Mouse (Mus musculus): Measurements from ENCODE around the gene Bdh1. TPM values are rescaled to one million over a fixed set of nuclear protein-coding genes. Genes with fewer than 3 reads are reported as not detected.

The Bdh1 gene
- polyA plus RNA-seq, 1 experiment from 2014 or later: 18.7 TPM

GRCm38 (mm10) chr16:31428675-31429470 lies 6.8 kb downstream of the Bdh1 start:
- peak overlapping the region; percentile 65 for H3K4me3 ChIP-seq (replicated peaks)
- WGBS: under 1% methylated on average over 65 of the region's 65 CpGs
- peaks cover 30% of the 10 kb centered on the region for H3K27me3 ChIP-seq
- peak overlapping the region; percentile 88 for H3K4me2 ChIP-seq
- peak overlapping the region; percentile 60 for H3K9ac ChIP-seq (replicated peaks)
- peaks cover 7% of the 10 kb centered on the region; the same call in 1 of the 2 replicates for H3K4me1 ChIP-seq (replicated peaks)
- peak overlapping the region; percentile 90 for H3K27ac ChIP-seq
- peak; percentile 33; the same call in 1 of the 2 replicates for ATAC-seq (ENCODE audit: insufficient number of reproducible peaks, insufficient read depth, low FRiP score, low TSS enrichment, low read depth)
- no peaks in the 10 kb centered on the region for H3K9me3 ChIP-seq
- H3K36me3 ChIP-seq: no peaks in the 10 kb centered on the region

DNA sequence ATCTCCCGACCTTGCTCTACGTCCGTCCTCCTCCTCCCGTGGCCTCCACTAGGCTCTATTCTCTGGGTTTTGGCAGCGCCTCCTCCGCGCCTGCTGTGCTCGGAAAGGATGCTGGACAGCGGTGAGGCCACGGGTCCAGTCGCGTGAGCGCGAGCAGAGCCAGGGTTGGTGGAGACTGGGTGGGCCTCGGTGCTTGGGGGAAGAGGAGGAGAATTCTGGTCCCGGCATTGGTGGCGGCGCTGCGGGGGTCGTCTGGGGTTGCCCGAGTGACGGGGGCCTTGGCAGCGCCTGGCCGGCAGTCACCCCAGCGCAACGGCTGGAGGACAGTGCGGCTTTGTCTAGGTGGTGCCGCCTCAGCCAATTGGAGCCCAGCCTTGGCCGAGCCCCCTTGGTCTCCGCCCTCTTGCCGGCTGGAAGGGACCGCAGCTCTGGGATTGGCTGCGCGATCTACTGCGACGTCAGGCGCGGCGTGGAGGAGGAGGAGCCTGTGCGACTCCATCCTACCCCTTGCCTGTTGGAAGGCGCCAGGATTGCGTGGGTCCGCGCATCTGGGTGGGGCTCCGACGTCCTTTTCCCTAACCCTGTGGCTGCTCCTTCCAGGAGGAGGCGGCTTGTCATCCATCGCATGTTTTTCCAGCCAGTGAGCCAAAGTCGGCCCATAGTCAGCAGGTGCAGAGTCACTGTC lies 7.5 kb downstream of the Bdh1 start:
- peak overlapping the region; percentile 60 for H3K9ac ChIP-seq (replicated peaks)
- no peaks in the 10 kb centered on the region for H3K9me3 ChIP-seq
- H3K27me3 ChIP-seq: peaks cover 30% of the 10 kb centered on the region
- peak overlapping the region; percentile 88 for H3K4me2 ChIP-seq
- H3K27ac ChIP-seq: peak overlapping the region; percentile 90
- ATAC-seq (ENCODE audit: insufficient number of reproducible peaks, insufficient read depth, low FRiP score, low TSS enrichment, low read depth): peak; percentile 97
- under 1% methylated on average over 49 of the region's 49 CpGs for WGBS
- H3K4me1 ChIP-seq (replicated peaks): peaks cover 7% of the 10 kb centered on the region; the same call in 1 of the 2 replicates
- H3K4me3 ChIP-seq (replicated peaks): peak overlapping the region; percentile 65
- H3K36me3 ChIP-seq: no peaks in the 10 kb centered on the region

DNA sequence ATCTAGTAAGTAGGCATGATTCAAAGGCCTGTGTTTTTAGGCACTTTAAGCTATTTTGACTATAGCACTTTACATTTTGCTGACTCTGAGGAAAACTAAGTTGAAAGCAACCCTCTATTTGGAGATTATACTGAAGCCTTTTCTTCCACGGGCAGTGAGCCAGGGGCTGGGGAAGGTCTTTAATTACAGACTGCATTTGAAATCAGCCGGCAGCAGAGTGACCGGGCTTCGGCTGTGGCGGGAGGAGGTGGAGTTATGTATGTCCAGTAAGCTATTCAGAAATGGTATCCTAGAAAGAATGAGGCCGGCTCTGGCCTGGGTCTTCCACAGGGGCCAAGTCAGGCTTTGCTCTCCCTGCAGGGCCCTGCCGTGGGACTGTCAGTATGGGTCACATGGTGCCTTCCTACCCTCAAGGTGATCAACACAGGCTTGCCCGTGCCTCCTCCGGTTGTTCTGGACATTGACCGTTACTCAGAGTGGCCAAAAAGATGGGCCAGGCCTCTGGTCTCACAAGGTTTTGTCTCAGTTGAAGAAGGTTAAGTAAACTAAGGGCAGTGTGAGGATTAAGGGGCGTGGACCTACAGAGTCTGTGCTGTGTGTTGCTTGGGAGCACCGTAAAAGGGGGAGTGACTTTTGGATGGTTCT lies 11.5 kb downstream of the Bdh1 start:
- H3K4me1 ChIP-seq (replicated peaks): peaks cover 2% of the 10 kb centered on the region; the same call in 1 of the 2 replicates
- no peak overlapping the region for H3K4me3 ChIP-seq (replicated peaks)
- no peak overlapping the region for H3K9ac ChIP-seq (replicated peaks)
- no peak for ATAC-seq (ENCODE audit: insufficient number of reproducible peaks, insufficient read depth, low FRiP score, low TSS enrichment, low read depth)
- peaks cover 6% of the 10 kb centered on the region for H3K27me3 ChIP-seq
- no peaks in the 10 kb centered on the region for H3K9me3 ChIP-seq
- H3K4me2 ChIP-seq: no peak overlapping the region
- no peak overlapping the region for H3K27ac ChIP-seq
- 81% methylated on average over 12 of the region's 12 CpGs for WGBS
- 0 out of 2 replicates have a peak, but pooled peaks cover 5% of the 10 kb centered on the region for H3K36me3 ChIP-seq

- H3K9me3 ChIP-seq: 0 out of 2 replicates have a peak, but pooled peaks cover 4% of the 10 kb centered on the region
- 90% methylated on average over 4 of the region's 4 CpGs for WGBS
- no peak overlapping the region for H3K27ac ChIP-seq
- H3K4me1 ChIP-seq (replicated peaks): no peaks in the 10 kb centered on the region
- H3K4me2 ChIP-seq: no peak overlapping the region
- H3K27me3 ChIP-seq: no peaks in the 10 kb centered on the region
- no peak overlapping the region for H3K4me3 ChIP-seq (replicated peaks)
- H3K36me3 ChIP-seq: peaks cover 10% of the 10 kb centered on the region; the same call in 1 of the 2 replicates
- H3K9ac ChIP-seq (replicated peaks): no peak overlapping the region
- no peak for ATAC-seq (ENCODE audit: insufficient number of reproducible peaks, insufficient read depth, low FRiP score, low TSS enrichment, low read depth)
These were observed 13.1 kb downstream of the Bdh1 start for GRCm38 (mm10) chr16:31435146-31435545.

DNA sequence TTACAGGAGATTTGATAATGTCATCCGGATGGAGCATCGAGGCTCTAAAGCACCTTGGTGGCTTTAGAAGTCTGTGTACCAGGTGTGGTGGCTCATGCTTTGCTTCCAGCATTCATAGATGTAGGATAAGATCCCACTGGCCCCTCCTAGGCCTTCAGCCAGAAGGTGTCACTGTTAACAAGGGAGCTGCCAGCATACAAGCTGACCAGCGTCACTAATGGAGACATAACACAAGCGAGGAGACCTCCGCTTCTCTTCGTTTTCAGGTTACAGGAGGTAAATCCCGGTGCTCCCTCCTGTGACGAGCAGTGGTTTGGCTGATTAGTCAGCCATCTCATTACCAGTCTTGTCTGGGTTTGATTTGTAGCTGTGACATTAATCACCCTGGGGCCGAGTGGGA lies 14.0 kb downstream of the Bdh1 start:
- no peak overlapping the region for H3K4me3 ChIP-seq (replicated peaks)
- no peak overlapping the region for H3K9ac ChIP-seq (replicated peaks)
- ATAC-seq (ENCODE audit: insufficient number of reproducible peaks, insufficient read depth, low FRiP score, low TSS enrichment, low read depth): no peak
- H3K4me2 ChIP-seq: no peak overlapping the region
- H3K9me3 ChIP-seq: 0 out of 2 replicates have a peak, but pooled peaks cover 4% of the 10 kb centered on the region
- peaks cover 10% of the 10 kb centered on the region; the same call in 1 of the 2 replicates for H3K36me3 ChIP-seq
- no peak overlapping the region for H3K27ac ChIP-seq
- no peaks in the 10 kb centered on the region for H3K27me3 ChIP-seq
- H3K4me1 ChIP-seq (replicated peaks): no peaks in the 10 kb centered on the region
- WGBS: 35% methylated on average over 9 of the region's 9 CpGs

- Histone ChIP-seq H3K9me3 (0 out of 2 replicates have a peak, but pooled peaks cover 4% of the 10 kb centered on the region), H3K4me3 (replicated peaks) (no peak overlapping the region), H3K27ac (no peak overlapping the region), H3K36me3 (peaks cover 10% of the 10 kb centered on the region; the same call in 1 of the 2 replicates), H3K9ac (replicated peaks) (no peak overlapping the region), H3K4me1 (replicated peaks) (no peaks in the 10 kb centered on the region), H3K27me3 (no peaks in the 10 kb centered on the region), H3K4me2 (no peak overlapping the region)
- WGBS: 75% methylated on average over 11 of the region's 11 CpGs
- no peak for ATAC-seq (ENCODE audit: insufficient number of reproducible peaks, insufficient read depth, low FRiP score, low TSS enrichment, low read depth)
These were observed 15.3 kb downstream of the Bdh1 start for GRCm38 (mm10) chr16:31437358-31437757.

DNA sequence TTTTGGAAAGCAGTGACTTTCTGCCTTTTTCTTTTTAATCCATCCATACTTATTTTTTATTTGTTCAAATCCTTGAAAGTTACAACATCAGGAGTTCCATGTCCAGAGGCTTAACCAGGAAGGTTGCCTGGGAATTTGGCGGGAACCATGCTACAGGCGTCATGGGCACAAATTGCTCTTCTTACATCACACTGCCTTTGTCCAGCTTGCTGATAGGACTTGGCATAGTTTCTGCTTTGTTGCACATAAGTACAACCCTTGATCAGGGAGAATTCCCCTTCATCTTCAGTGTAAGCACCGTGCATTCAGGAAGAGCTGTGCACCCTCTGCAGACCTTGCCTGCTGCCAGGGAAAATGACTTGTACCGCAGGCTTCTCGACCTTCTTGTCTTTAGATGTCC lies 17.4 kb downstream of the Bdh1 start:
- 97% methylated on average over 5 of the region's 5 CpGs for WGBS
- ATAC-seq (ENCODE audit: insufficient number of reproducible peaks, insufficient read depth, low FRiP score, low TSS enrichment, low read depth): no peak
- H3K4me2 ChIP-seq: no peak overlapping the region
- H3K36me3 ChIP-seq: peaks cover 10% of the 10 kb centered on the region; the same call in 1 of the 2 replicates
- no peak overlapping the region for H3K9ac ChIP-seq (replicated peaks)
- no peaks in the 10 kb centered on the region for H3K4me1 ChIP-seq (replicated peaks)
- no peak overlapping the region for H3K4me3 ChIP-seq (replicated peaks)
- H3K27ac ChIP-seq: no peak overlapping the region
- no peaks in the 10 kb centered on the region for H3K27me3 ChIP-seq
- H3K9me3 ChIP-seq: 0 out of 2 replicates have a peak, but pooled peaks cover 4% of the 10 kb centered on the region

- 86% methylated on average over 1 of the region's 1 CpGs for WGBS
- no peak overlapping the region for H3K4me2 ChIP-seq
- H3K4me1 ChIP-seq (replicated peaks): no peaks in the 10 kb centered on the region
- no peak overlapping the region for H3K27ac ChIP-seq
- H3K4me3 ChIP-seq (replicated peaks): no peak overlapping the region
- no peaks in the 10 kb centered on the region for H3K27me3 ChIP-seq
- peaks cover 10% of the 10 kb centered on the region; the same call in 1 of the 2 replicates for H3K36me3 ChIP-seq
- no peak for ATAC-seq (ENCODE audit: insufficient number of reproducible peaks, insufficient read depth, low FRiP score, low TSS enrichment, low read depth)
- 0 out of 2 replicates have a peak, but pooled peaks cover 4% of the 10 kb centered on the region for H3K9me3 ChIP-seq
- no peak overlapping the region for H3K9ac ChIP-seq (replicated peaks)
These were observed 18.0 kb downstream of the Bdh1 start for GRCm38 (mm10) chr16:31440046-31440445.

GRCm38 (mm10) chr16:31444521-31444920 lies 22.4 kb downstream of the Bdh1 start:
- Histone ChIP-seq H3K4me2 (no peak overlapping the region), H3K27me3 (no peaks in the 10 kb centered on the region), H3K9me3 (0 out of 2 replicates have a peak, but pooled peaks cover 4% of the 10 kb centered on the region), H3K36me3 (peaks cover 8% of the 10 kb centered on the region; the same call in 1 of the 2 replicates), H3K27ac (no peak overlapping the region), H3K9ac (replicated peaks) (no peak overlapping the region), H3K4me1 (replicated peaks) (no peaks in the 10 kb centered on the region), H3K4me3 (replicated peaks) (no peak overlapping the region)
- WGBS: 89% methylated on average over 6 of the region's 6 CpGs
- no peak for ATAC-seq (ENCODE audit: insufficient number of reproducible peaks, insufficient read depth, low FRiP score, low TSS enrichment, low read depth)

DNA sequence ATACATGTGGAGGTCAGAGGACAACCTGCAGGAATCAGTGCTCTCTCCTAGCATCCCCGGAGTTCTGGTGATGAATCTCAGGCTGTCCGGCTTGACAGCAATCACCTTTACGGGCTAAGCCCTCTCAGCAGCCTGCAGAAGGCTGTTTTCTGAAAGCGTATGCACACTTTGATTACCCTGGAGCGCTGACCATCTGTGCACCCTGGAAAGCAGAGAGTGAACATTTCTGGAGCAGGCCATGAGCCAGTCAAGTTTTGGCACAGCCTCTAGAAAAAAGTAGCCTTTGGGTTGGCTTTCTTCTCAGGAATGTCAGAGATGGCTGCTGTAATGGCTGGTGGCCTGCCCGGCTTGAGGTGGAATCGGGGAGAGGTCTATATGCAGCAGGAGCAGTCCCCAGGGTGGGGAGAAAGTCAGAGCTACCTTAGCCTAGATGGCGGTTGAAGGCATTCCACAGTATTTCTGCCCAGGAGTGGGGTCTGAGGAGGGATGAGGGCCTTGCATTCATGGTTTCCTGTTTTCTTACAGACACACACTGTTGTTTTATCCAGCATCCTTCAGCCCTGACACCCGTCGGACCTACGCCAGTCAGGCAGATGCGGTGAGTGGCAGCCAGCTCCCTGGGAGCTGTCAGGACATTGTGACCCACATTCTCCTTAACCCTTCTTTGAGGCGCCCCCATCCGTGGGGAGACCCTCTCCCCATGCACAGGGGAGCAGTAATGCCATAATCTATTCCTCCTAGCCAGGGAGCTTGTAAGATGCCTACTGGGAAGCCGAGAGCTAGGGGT lies 24.2 kb downstream of the Bdh1 start:
- H3K4me2 ChIP-seq: no peak overlapping the region
- H3K27me3 ChIP-seq: no peaks in the 10 kb centered on the region
- no peaks in the 10 kb centered on the region for H3K4me1 ChIP-seq (replicated peaks)
- no peak for ATAC-seq (ENCODE audit: insufficient number of reproducible peaks, insufficient read depth, low FRiP score, low TSS enrichment, low read depth)
- no peak overlapping the region for H3K9ac ChIP-seq (replicated peaks)
- H3K36me3 ChIP-seq: 0 out of 2 replicates have a peak, but pooled peaks cover 3% of the 10 kb centered on the region
- no peak overlapping the region for H3K27ac ChIP-seq
- H3K9me3 ChIP-seq: no peaks in the 10 kb centered on the region
- no peak overlapping the region for H3K4me3 ChIP-seq (replicated peaks)
- 79% methylated on average over 15 of the region's 15 CpGs for WGBS

Data from limb, embryonic 12.5 days (tissue).